Mouse (Mus musculus) heart, postnatal 0 days (tissue): ENCODE measurements around the gene Med13l.

ENCODE experiments used
- CTCF ChIP-seq: IDR thresholded peaks from 2 replicates; pipeline ENCODE4 v1.5.1; 2016; ENCODE audit warnings: antibody characterized with exemption, control low read depth, low read depth
- EP300 ChIP-seq: IDR thresholded peaks from 2 replicates; pipeline ENCODE4 v1.6.1; 2016; ENCODE audit warnings: antibody characterized with exemption, low read depth

GRCm38 (mm10) chr5:118680853-118681252, 120.4 kb downstream of the Med13l start:
- TF ChIP-seq CTCF (no peak), EP300 (no peak)
